Mouse (Mus musculus) urinary bladder, postnatal 4 days (tissue): Measurements from ENCODE around the gene Gzmb.
"Not testable (repeated sequence)": the region's sequence is repeated elsewhere in the genome, so short reads cannot be mapped to it uniquely, and the experiment has no call there.

Experiments
- DNase-seq, 2 experiments: peaks; one replicate each; pipeline ENCODE4 v3.0.0; 2021 to 2022; ENCODE audit warnings: low spot score in 2 of 2

The Gzmb gene

GRCm38 (mm10) chr14:56262153-56262552 lies at the start of gene Gzmb:
Gene Gzmb (minus strand): TSS chr14:56262260.
- no peak for DNase-seq

DNA sequence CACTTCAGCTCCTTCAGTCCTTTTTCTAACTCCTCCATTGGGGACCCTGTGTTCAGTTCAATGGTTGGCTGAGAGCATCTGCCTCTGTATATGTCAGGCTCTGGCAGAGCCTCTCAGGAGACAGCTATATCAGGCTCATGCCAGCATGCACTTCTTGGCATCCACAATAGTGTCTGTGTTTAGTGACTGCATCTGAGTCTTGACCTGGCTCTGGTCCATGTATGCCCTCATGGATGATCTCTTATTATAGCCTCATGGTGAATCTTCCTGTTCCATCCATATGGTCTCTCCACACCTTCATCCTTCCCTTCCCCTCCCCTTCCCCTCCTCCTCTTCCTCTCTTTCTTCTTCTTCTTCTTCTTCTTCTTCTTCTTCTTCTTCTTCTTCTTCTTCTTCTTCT lies 49.7 kb upstream of the Gzmb start:
- DNase-seq: not testable (repeated sequence)

DNA sequence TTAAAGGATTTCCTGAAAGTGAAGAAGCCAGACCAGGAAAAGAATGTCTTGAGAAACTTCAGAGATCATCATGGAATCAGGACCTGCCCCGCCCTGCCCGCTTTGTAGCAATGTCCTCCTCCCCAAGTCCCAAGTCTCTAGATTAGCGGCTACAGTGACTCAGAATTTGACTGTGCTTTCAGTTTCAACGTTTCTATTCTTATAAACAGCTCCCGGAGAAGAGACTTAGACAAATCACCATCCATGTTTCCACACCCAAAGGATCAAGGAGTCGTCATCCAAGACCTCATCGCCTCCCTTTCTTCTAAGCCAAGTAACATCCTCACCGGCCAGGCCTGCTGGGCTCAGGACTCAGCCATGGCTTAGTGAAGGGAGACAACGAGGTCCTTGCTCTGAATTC lies 48.2 kb upstream of the Gzmb start:
- no peak for DNase-seq

- no peak for DNase-seq
Measured at GRCm38 (mm10) chr14:56304149-56304548, 42.1 kb upstream of the Gzmb start.

GRCm38 (mm10) chr14:56303506-56304025 lies 41.5 kb upstream of the Gzmb start:
- DNase-seq: no peak

GRCm38 (mm10) chr14:56302091-56302490 lies 40.0 kb upstream of the Gzmb start:
- DNase-seq: no peak

GRCm38 (mm10) chr14:56296786-56297185 lies 34.7 kb upstream of the Gzmb start:
- no peak for DNase-seq

DNA sequence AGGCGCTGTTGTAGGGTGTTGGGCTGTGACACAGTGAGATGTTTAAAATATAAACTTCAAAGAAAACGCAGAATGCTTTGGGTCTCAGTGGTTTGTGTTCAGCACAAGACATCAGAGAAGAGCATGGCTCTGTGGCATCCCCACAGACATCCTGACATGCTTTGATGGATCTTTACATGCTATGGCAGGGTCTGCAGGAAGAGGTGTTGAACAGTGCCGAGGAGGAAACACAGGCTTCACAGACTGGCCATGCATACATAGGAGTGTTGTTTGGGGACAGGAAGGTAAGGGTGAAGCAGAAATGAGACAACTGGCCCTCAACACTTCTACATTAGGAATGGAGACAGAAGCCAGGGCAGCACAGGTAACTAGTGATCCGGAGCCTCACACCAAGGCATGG lies 34.0 kb upstream of the Gzmb start:
- no peak for DNase-seq

GRCm38 (mm10) chr14:56293146-56293545 lies 31.1 kb upstream of the Gzmb start:
- DNase-seq: no peak

DNA sequence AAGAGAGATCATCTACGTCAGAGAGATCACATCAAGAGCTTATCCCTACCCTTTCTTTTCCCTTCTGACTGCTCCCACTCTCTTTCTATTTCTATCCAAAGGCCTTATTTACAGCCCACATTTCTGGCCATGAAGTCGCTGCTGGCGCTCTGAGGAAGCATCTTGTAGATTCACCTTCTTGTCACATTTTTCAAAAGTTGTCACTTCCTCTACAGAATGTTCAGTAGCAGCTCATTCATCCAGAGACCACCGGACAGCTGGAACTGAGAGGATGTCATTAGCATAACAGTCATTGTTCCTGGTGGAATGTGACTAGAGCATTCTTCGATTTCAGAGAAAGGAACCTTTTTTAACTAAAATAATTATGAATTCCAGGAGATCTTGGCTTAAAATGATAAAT lies 26.6 kb upstream of the Gzmb start:
- no peak for DNase-seq

- no peak for DNase-seq
Measured at GRCm38 (mm10) chr14:56287806-56288205, 25.7 kb upstream of the Gzmb start.

DNA sequence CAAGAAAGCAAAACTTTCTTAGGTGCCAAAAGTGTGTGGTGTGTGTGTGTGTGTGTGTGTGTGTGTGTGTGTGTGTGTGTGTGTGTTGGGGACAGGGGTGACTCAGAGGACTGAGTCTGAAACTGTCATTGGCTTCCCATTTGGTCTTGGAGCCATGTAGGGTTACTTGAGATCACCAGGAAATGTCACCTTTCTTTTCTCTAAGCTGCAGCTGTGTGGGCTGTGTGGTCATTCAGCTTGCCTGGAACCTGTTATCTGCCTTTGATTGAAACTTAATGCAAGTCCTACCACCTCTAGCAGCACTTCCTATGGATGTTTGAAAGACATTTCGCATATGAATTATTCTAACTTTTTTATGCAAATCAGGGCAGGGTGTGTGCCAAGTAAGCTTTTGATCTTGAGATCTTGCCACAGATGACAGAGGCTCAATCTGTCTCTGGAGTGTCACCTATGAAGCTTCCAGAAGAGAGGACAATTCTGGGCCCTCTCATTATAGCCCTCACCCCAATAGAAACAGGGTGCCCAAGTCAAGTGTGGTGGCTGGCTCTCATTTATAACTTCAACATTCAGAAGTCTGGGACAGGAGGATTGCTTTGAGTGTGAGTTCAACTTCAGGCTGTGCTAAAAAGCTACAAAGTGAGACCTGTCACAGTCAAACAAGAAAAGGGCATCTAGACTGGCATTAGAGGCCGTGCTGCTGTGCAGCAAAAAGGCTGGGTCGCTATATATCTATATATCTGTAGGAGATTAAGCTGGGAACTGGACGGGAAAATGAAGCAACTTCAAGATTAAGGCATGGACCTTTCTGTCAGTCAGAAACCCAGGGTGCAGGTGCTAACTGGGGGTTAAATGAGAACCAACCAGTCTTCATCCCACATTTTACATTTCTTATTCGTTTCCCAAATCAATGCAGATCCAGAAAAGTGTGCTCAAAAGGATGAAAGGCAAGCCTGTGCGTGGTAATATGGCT lies 22.6 kb upstream of the Gzmb start:
- no peak for DNase-seq

GRCm38 (mm10) chr14:56283816-56284215 lies 21.8 kb upstream of the Gzmb start:
- DNase-seq: no peak

DNA sequence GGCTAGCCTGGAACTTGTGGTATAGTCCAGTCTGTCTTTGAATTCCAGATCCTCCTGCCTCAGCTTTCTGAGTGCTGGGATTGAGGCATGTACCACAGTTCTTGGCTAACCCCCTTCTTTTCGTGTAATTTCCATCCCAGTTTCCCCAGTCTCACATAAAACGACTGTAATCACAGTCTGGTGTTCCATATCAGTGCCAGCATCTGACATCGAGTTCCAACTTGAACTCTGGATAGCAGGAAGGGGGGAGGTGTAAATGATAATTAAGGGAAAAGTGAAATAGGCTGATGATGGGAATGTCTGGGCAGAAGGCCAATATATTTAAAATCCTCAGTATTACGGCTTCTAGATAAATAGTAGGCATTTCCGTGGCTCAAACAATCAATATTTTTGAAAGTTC lies 19.0 kb upstream of the Gzmb start:
- no peak for DNase-seq

DNA sequence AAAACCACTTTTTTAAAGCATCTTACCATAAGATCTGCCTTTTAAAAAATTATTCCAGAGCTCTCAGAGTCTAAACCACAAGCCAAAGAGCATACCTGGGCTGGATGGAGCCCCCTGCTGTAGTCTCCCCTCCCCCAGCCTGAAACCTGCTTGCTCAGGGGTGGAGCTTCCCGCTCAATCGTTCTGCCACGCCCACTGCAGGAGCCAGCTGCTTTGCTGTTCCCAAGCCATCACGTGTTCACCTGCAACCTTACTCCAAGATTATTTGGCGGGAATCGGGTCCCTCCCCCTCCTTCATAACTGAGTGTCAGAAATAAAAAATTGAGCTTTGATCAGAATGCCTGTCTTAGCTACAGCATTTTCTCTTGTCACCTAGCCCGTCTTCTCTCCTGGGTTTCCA lies 16.6 kb upstream of the Gzmb start:
- DNase-seq: not testable (repeated sequence)

- DNase-seq: not testable (repeated sequence)
Measured at GRCm38 (mm10) chr14:56276096-56276495, 14.0 kb upstream of the Gzmb start.

DNA sequence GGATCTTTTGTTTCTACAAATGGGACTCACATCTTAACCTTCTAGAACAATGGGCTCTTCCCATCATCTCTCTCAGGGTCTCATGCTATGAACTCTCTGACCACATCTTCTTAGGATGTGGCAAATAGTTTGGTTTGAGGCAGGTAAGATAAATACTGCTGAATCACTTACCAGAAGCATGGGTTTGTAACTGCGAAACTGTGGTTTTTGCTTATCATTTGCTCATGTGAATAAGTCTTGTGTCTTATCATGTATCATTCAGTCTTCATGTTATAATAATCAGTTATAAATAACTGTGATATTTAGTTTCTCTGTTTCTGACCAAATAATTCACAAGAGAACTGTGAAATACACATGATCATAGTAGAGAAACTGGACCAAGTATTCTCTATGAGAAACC lies 4.0 kb upstream of the Gzmb start:
- DNase-seq: no peak

GRCm38 (mm10) chr14:56240409-56240808 lies 21.7 kb downstream of the Gzmb start:
- no peak for DNase-seq

GRCm38 (mm10) chr14:56234556-56234955 lies 27.5 kb downstream of the Gzmb start, which contains the start of gene Gzmc:
Gene Gzmc (minus strand): TSS chr14:56234656.
- DNase-seq: no peak

GRCm38 (mm10) chr14:56211317-56211716 lies 50.7 kb downstream of the Gzmb start, which contains the start of gene Gzmf:
Gene Gzmf (minus strand): TSS chr14:56211417.
- no peak for DNase-seq
